Mouse (Mus musculus): Measurements from ENCODE around the gene Ubqln1. TPM values are rescaled to one million over a fixed set of nuclear protein-coding genes. Genes with fewer than 3 reads are reported as not detected.
A peak's percentile ranks its signal among the peaks of the same experiment; 100 is the strongest.

Gene Ubqln1
- total and polyA plus RNA-seq, 3 experiments, result 78.1 to 105 (median 84.0) TPM

DNA sequence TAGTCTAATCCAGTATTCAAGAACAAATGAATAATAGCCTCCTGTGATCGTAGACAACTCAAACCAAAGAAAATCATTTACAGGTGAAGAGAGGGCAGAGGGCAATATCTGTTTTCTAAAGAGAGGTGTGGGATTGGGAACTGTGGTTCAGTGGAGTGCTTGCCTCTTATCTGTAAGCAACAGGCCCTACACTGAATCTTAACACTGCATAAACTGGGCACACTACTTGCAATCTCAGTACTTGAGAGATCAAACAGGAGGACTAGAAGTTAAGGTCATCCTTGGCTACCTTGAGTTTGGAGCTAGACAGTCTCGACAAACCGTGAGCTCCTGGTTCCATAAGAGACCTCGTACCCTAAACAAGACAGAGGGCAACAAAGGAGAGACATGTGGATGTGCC lies 9.4 kb downstream of the Ubqln1 start:
- peaks cover 43% of the 10 kb centered on the region for H3K4me1 ChIP-seq (ENCODE audit: insufficient read depth, low read depth, low read length)

DNA sequence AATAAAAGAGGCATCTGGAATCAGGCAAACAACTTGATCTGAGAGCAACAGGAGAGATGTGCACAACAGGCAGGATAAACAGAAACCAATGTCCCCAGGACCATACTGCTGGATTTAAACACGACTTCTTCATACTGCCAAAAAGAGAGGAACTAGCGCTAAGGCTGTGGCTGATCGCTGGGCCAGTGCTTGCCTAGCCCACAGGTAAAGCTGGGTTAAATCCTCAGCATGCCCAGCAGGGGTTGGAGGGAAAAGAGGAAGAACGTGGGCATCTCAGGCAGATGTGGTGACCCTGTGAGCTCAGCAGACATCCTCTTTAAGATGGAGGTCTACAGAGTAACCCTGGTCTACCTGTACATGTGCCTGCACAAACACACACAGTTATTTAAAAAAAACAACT lies 10.5 kb downstream of the Ubqln1 start:
- DNase-seq (ENCODE audit: low spot score) (no peak), ATAC-seq (ENCODE audit: extremely low read depth, insufficient number of reproducible peaks, low FRiP score, poor library complexity, severe bottlenecking) (no peak; the same call in 1 of the 2 replicates)
- no peak overlapping the region for H3K4me3 ChIP-seq (ENCODE audit: low read depth, low read length)
- no peak for TF ChIP-seq CTCF (IDR thresholded peaks at IDR 0.05; ENCODE audit: low read depth, low read length)
- no peak for TF ChIP-seq GATA2 (IDR thresholded peaks at IDR 0.05; ENCODE audit: borderline replicate concordance, low read depth, low read length)
- no peak for TF ChIP-seq TAL1 (conservative IDR thresholded peaks at IDR 0.05; ENCODE audit: low read depth, low read length)
- no peak for TF ChIP-seq GATA1 (IDR thresholded peaks at IDR 0.05; ENCODE audit: borderline replicate concordance, low read length)
- no peak for TF ChIP-seq POLR2AphosphoS5 (IDR thresholded peaks at IDR 0.05; ENCODE audit: insufficient replicate concordance, low read depth, low read length)
- H3K27me3 ChIP-seq (ENCODE audit: insufficient read depth, low read length), result no peaks in the 10 kb centered on the region
- H3K9me3 ChIP-seq (replicated peaks), result no peaks in the 10 kb centered on the region
- peaks cover 41% of the 10 kb centered on the region for H3K36me3 ChIP-seq (replicated peaks)
- peaks cover 34% of the 10 kb centered on the region for H3K4me1 ChIP-seq (ENCODE audit: insufficient read depth, low read depth, low read length)

More for the DNA sequence above, 9.4 kb downstream of the Ubqln1 start:
- TF ChIP-seq POLR2AphosphoS5 (IDR thresholded peaks at IDR 0.05; ENCODE audit: insufficient replicate concordance, low read depth, low read length) (no peak), TAL1 (conservative IDR thresholded peaks at IDR 0.05; ENCODE audit: low read depth, low read length) (0 out of 2 replicates have a peak, but pooled peaks have one; percentile 21), CTCF (IDR thresholded peaks at IDR 0.05; ENCODE audit: low read depth, low read length) (no peak), GATA2 (IDR thresholded peaks at IDR 0.05; ENCODE audit: borderline replicate concordance, low read depth, low read length) (no peak)
- DNase-seq (ENCODE audit: low spot score), result no peak
- Histone ChIP-seq H3K9me3 (replicated peaks) (no peaks in the 10 kb centered on the region), H3K4me3 (ENCODE audit: low read depth, low read length) (no peak overlapping the region), H3K27me3 (ENCODE audit: insufficient read depth, low read length) (no peaks in the 10 kb centered on the region), H3K36me3 (replicated peaks) (peaks cover 47% of the 10 kb centered on the region)
- ATAC-seq (ENCODE audit: extremely low read depth, insufficient number of reproducible peaks, low FRiP score, poor library complexity, severe bottlenecking), result no peak

DNA sequence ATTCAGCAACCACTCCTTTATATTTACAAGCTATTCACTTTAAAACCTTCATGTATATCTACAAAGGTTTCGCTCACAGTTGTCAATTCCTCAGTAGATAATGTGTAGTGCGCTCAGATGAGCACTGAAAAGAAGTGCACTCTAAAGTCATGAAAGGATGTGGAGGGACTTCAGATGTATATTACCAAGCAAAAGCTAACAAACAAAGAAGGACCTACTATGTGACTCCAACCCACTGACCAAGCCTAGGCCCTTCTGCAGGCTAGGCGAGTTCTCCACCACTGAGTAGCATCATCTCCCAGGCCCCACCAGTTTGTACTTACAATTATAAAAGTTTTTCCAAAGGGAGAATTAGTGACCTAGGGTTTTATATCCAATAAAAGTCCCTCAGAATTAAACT lies 11.3 kb downstream of the Ubqln1 start:
- Histone ChIP-seq H3K9me3 (replicated peaks) (no peaks in the 10 kb centered on the region), H3K4me1 (ENCODE audit: insufficient read depth, low read depth, low read length) (peaks cover 32% of the 10 kb centered on the region), H3K36me3 (replicated peaks) (peaks cover 42% of the 10 kb centered on the region), H3K27me3 (ENCODE audit: insufficient read depth, low read length) (no peaks in the 10 kb centered on the region), H3K4me3 (ENCODE audit: low read depth, low read length) (no peak overlapping the region)
- ATAC-seq (ENCODE audit: extremely low read depth, insufficient number of reproducible peaks, low FRiP score, poor library complexity, severe bottlenecking) (no peak), DNase-seq (ENCODE audit: low spot score) (no peak)
- TF ChIP-seq CTCF (IDR thresholded peaks at IDR 0.05; ENCODE audit: low read depth, low read length) (no peak), GATA1 (IDR thresholded peaks at IDR 0.05; ENCODE audit: borderline replicate concordance, low read length) (no peak), TAL1 (conservative IDR thresholded peaks at IDR 0.05; ENCODE audit: low read depth, low read length) (no peak), GATA2 (IDR thresholded peaks at IDR 0.05; ENCODE audit: borderline replicate concordance, low read depth, low read length) (no peak), POLR2AphosphoS5 (IDR thresholded peaks at IDR 0.05; ENCODE audit: insufficient replicate concordance, low read depth, low read length) (no peak)

DNA sequence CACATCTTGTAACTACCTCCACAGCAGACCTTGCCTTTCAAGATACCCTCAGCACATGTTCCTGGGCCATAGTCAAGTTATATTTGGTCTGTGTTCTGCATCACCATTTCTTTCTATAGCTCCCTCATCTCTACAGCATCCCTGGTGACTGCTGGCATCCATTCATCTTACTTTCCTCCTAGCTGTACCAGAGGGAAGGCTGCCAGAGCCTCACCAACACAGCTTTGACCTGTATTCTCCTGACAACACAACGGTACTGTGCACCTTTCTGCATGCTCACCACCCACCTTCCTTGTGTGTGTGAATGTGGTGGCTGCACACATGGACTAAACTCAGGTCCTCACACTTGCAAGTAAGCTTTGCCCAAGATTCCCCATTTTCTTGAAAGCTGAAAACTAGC lies 12.6 kb downstream of the Ubqln1 start:
- no peaks in the 10 kb centered on the region for H3K27me3 ChIP-seq (ENCODE audit: insufficient read depth, low read length)
- no peaks in the 10 kb centered on the region for H3K9me3 ChIP-seq (replicated peaks)
- H3K36me3 ChIP-seq (replicated peaks), result peaks cover 42% of the 10 kb centered on the region
- H3K4me3 ChIP-seq (ENCODE audit: low read depth, low read length), result no peak overlapping the region
- no peak for ATAC-seq (ENCODE audit: extremely low read depth, insufficient number of reproducible peaks, low FRiP score, poor library complexity, severe bottlenecking)
- DNase-seq (ENCODE audit: low spot score), result no peak
- H3K4me1 ChIP-seq (ENCODE audit: insufficient read depth, low read depth, low read length), result peaks cover 27% of the 10 kb centered on the region
- no peak for TF ChIP-seq GATA2 (IDR thresholded peaks at IDR 0.05; ENCODE audit: borderline replicate concordance, low read depth, low read length)
- no peak for TF ChIP-seq CTCF (IDR thresholded peaks at IDR 0.05; ENCODE audit: low read depth, low read length)
- no peak for TF ChIP-seq POLR2AphosphoS5 (IDR thresholded peaks at IDR 0.05; ENCODE audit: insufficient replicate concordance, low read depth, low read length)
- no peak for TF ChIP-seq GATA1 (IDR thresholded peaks at IDR 0.05; ENCODE audit: borderline replicate concordance, low read length)
- no peak for TF ChIP-seq TAL1 (conservative IDR thresholded peaks at IDR 0.05; ENCODE audit: low read depth, low read length)

DNA sequence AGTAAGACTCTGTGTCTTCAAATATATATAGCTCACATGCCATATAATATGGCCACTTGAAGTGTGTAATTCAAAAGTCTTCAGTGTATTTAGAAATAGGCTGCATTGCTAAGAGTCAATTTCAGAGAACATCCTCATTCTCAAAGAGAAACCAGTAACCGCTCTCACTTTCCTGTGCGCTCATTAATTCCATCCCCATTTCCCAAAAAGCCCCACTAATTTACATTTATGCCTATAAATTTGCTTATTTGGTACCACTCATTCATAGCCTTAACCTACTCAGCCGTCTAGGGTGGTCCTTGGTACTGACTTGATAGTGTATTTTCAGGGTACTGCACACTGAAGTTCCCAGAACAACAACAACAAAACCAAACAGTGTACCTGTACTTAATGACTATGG lies 13.5 kb downstream of the Ubqln1 start:
- Histone ChIP-seq H3K36me3 (replicated peaks) (peaks cover 48% of the 10 kb centered on the region), H3K9me3 (replicated peaks) (no peaks in the 10 kb centered on the region), H3K27me3 (ENCODE audit: insufficient read depth, low read length) (no peaks in the 10 kb centered on the region), H3K4me3 (ENCODE audit: low read depth, low read length) (no peak overlapping the region), H3K4me1 (ENCODE audit: insufficient read depth, low read depth, low read length) (peaks cover 27% of the 10 kb centered on the region)
- TF ChIP-seq TAL1 (conservative IDR thresholded peaks at IDR 0.05; ENCODE audit: low read depth, low read length), result no peak
- no peak for TF ChIP-seq CTCF (IDR thresholded peaks at IDR 0.05; ENCODE audit: low read depth, low read length)
- no peak for TF ChIP-seq POLR2AphosphoS5 (IDR thresholded peaks at IDR 0.05; ENCODE audit: insufficient replicate concordance, low read depth, low read length)
- no peak for TF ChIP-seq GATA2 (IDR thresholded peaks at IDR 0.05; ENCODE audit: borderline replicate concordance, low read depth, low read length)
- TF ChIP-seq GATA1 (IDR thresholded peaks at IDR 0.05; ENCODE audit: borderline replicate concordance, low read length), result no peak
- DNase-seq (ENCODE audit: low spot score), result no peak
- ATAC-seq (ENCODE audit: extremely low read depth, insufficient number of reproducible peaks, low FRiP score, poor library complexity, severe bottlenecking), result no peak

DNA sequence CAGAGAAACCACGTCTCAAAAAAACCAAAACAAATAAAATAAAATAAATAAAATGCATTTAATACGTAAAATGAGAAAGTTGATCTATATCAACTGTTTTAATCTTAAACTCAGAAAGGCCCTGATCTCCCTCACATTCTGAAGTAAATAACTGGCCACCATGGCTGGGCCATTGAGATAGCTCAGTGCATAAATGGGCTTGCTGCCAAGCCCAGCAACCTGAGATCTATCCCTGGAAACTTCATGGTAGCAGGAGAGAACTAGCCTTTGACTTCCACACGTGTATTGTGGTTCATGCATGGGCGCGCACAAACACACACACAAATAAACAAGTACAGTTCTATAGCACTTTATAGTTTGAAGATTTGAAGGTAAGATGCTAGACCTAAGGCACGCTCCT lies 14.1 kb downstream of the Ubqln1 start:
- ATAC-seq (ENCODE audit: extremely low read depth, insufficient number of reproducible peaks, low FRiP score, poor library complexity, severe bottlenecking) (no peak), DNase-seq (ENCODE audit: low spot score) (no peak)
- peaks cover 23% of the 10 kb centered on the region for H3K4me1 ChIP-seq (ENCODE audit: insufficient read depth, low read depth, low read length)
- no peak overlapping the region for H3K4me3 ChIP-seq (ENCODE audit: low read depth, low read length)
- H3K36me3 ChIP-seq (replicated peaks), result peaks cover 48% of the 10 kb centered on the region
- no peaks in the 10 kb centered on the region for H3K9me3 ChIP-seq (replicated peaks)
- H3K27me3 ChIP-seq (ENCODE audit: insufficient read depth, low read length), result no peaks in the 10 kb centered on the region
- no peak for TF ChIP-seq POLR2AphosphoS5 (IDR thresholded peaks at IDR 0.05; ENCODE audit: insufficient replicate concordance, low read depth, low read length)
- no peak for TF ChIP-seq TAL1 (conservative IDR thresholded peaks at IDR 0.05; ENCODE audit: low read depth, low read length)
- no peak for TF ChIP-seq GATA1 (IDR thresholded peaks at IDR 0.05; ENCODE audit: borderline replicate concordance, low read length)
- no peak for TF ChIP-seq GATA2 (IDR thresholded peaks at IDR 0.05; ENCODE audit: borderline replicate concordance, low read depth, low read length)
- TF ChIP-seq CTCF (IDR thresholded peaks at IDR 0.05; ENCODE audit: low read depth, low read length), result no peak

All from G1E (cell line).